Mouse (Mus musculus) brain, embryonic 14.5 days (tissue): ENCODE results near the gene Ano6. TPM values are rescaled to one million over a fixed set of nuclear protein-coding genes. Genes with fewer than 3 reads are reported as not detected.
A peak's percentile ranks its signal among the peaks of the same experiment; 100 is the strongest.

Experiments used
- DNase-seq: peaks from one replicate; pipeline ENCODE4 v3.0.0-alpha.2; 2011; ENCODE audit warnings: low read depth
- CTCF ChIP-seq: fragments of 200-500 bp; IDR thresholded peaks from 2 replicates; pipeline ENCODE4 v1.5.1; 2012; ENCODE audit warnings: inconsistent platforms, mild to moderate bottlenecking, moderate library complexity, borderline replicate concordance; ENCODE audit not compliant: insufficient read depth, insufficient read length; ENCODE audit errors: extremely low read depth
- POLR2A ChIP-seq: fragments of 200-500 bp; IDR thresholded peaks from 2 replicates; pipeline ENCODE4 v1.6.1; 2012; ENCODE audit warnings: mild to moderate bottlenecking, inconsistent platforms, borderline replicate concordance; ENCODE audit not compliant: poor library complexity, insufficient read depth, insufficient read length, severe bottlenecking; ENCODE audit errors: extremely low read depth
- polyA plus RNA-seq: library from polyadenylated mRNA; depleted of rRNA; stranded (reverse); fragments of >200 nt; gene quantifications from 2 replicates; pipeline ENCODE4 v1.2.3, GENCODE M21; 2012

Ano6 gene
- polyA plus RNA-seq, 1 experiment, result 32.5 TPM

DNA sequence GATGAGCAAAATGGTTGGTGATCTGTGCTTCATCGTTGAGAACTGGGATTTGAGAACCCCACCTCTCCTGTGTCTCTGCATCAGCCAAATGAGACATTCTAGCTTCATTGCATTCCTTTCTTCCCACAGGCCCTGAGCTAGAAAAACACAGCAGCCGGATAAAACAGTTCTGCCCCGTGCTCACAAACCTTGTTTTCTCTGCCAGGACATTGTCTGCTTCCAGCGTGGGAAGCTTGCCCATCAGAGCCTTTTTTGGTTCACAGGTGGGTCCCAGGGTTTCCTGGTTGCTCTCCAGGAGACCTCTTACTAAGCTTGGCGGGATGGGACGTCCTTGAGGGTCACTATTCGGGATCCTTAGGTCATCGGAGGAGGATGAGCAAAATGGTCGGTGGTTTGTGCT lies 42.6 kb downstream of the Ano6 start:
- TF ChIP-seq CTCF (no peak), POLR2A (no peak)

DNA sequence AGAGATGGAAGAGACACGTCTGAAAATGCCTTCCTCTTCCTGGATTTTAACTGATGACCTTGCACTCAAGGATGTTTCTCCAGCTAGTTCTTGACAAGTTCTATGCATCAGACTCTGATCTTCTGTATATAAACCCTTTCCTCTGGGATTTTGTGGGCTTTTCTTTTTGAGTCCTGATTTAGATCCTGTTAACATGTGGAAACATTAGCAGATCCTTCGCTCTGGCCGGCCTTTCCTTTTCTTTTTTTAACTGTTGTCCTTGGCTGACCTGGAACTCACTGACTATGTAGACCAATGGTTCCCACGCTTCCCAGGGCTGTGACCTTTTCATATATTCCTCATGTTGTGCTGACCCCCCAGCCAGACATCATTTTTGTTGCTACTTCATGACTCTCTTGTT lies 45.4 kb downstream of the Ano6 start:
- peak; percentile 15 for DNase-seq
- TF ChIP-seq CTCF (no peak), POLR2A (no peak)

More for the DNA sequence above, 42.6 kb downstream of the Ano6 start:
- DNase-seq, result no peak

DNA sequence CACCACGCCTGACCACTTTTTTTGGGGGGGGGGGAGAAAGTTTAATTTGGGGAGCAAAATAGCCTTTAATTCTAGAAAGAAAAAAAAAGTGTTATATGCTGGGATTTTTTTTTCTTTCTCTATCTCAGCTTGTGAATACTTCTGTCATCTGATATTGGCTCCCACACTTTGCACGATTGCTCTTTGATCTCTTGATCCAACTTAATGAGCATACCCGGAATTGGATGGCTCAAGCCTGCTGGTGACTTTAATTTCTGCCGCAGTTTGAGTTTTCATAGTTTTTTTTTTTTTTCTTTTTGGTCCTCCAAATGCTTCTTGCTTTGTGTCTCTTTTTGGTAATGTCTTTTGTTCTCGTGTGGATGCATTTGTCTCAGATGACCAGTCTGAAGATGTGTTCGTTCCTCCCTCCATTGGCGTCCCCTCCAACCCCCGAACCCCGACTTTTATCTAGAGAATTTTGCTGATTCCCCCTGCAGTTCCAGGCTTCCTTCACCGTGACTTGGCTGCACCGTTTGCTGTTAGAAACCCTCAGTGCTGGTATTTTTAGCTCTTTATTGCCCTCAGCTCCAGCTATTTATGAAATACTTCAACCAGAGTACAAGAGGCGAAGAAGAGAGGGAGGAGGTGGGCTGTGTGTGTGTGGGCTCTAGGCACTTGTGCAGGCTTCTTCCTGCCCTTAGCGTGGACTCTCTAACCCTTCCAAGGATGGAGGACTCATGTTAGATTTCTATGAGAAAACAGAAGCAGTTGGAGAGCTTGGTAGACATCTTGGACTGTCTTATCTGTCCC lies 46.2 kb downstream of the Ano6 start:
- TF ChIP-seq CTCF (no peak), POLR2A (no peak)
- peak; percentile 12 for DNase-seq

DNA sequence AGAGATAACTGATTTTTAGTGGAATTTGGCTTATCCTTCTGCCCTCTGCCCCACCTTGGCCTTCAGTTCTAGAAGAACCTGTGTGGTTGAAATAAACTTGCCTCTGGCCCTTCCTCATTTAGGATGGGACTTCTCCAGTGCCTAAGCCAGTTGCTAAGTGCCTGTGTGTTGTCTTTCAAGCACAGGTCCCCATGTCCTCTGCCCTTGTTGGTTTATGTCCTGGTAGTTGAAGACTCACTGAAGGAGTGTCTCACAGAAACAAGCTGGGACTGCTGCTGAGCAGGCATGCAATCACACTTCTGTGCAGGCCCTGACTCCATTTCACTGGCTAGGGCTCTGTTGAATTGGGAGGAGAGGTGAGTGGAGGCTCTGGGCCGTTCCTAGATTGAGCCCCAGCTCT lies 46.9 kb downstream of the Ano6 start:
- TF ChIP-seq POLR2A (no peak), CTCF (no peak)
- no peak for DNase-seq

DNA sequence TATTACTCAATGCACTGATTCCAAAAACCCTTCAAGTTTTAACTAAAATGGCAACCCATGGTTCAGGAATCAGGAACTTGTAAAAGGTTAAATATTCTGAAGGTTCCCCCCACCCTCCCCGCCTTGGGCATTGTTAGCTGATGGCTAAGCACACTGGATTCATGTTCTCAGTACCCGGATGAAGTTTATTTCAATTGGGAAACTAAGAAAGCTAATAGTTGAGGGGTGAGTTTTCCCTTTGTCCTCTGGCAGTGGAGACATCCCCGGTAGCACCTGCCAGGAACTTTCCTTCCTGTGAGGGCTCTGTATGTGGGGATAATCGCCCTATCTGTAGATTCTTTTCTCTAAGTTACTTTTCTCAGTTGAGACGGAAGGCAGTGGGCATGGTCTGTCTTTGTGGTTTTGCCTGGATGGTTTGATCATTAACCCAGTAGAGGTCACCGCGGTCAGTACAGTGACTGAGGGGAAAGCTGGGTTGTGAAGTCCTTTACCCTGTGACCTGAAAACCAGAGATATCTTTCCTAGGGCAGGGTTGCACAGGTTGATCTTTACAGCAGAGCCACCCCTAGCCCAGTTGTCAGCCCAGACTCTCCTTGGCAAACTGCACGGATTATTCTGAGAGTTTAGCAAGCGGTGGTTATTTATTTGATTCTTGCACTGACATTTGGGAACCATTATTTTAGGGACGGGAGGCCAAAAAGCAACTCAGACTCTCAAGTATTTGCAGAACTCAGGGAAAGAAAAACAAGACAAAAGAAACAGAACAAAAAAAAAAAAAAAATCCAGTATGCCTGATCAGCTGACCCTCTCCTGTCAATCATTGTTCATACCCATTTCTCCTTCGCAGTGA lies 47.8 kb downstream of the Ano6 start:
- no peak for TF ChIP-seq CTCF
- no peak for TF ChIP-seq POLR2A
- DNase-seq, result no peak

DNA sequence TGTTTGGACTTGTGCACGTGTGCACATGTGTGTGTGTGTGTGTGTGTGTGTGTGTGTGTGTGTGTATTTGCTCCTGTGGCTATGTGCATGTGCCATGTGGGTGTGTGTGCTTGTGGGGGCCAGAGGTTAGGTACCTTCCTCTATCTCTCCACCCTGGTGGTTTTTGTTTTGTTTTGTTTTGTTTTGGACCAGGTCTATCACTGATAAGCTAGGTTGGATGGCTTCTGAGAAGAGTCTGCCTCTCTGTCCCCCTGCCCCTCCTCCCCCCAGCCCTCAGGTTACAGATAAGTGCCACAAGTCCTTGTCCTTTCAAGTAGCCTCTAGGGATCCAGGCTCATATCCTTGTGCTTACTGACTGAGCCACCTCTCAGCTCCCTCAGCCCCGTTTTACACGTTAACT lies 49.1 kb downstream of the Ano6 start:
- TF ChIP-seq POLR2A (no peak), CTCF (no peak)
- DNase-seq, result no peak

DNA sequence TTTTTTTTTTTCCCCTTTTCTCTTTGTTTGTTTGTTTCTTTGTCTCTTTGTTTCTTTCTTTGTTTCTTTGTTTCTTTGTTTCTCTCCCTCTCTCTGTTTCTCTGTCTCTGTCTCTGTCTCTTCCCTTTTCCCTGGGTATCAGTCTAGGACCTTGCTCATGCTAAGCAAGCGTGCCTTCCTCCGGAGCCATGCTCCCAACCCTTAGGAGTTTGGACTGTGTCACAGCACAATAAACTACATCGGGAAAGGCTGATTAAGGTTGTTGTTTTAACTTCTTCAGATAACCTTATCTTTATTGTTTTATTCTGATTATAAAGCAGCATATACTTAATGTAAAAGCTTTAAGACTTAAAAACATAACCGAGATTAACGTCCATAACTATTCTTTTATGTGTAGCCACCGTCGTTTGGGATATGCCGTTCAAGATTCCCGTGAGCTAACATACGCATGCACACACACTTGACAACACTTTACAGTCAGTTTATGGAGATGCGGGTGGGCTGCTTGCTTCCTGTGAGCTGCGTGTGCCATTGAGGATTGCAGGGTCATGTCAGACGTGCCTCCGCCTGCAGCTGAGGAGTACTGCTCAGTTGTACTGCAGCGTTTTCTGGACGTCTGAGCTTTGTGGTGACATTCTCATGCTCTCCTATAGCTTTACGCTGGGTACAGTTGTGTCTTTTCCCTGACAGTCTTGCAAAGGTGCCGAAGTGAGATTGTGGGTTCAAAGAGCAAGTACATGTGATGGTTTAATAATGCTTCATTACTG lies 52.7 kb downstream of the Ano6 start:
- TF ChIP-seq CTCF, result no peak
- TF ChIP-seq POLR2A, result no peak
- DNase-seq, result no peak

DNA sequence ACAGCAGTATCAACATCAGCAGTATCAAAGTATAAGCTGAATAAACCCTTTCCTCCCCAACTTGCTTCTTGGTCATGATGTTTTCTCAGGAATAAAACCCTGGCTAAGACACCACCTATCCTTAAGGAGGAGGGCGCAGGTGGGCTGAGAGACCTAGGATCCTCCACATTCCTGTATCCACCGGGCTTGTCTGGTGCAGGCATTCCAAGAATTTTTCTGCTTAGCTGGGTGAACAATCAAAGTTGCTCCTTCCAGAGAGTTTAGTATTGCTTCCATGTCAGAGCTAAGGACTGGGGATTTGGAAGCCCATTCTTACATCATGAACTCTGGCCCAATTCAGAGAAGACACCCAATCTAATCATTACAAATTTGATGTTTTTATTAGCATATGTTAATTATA lies 53.8 kb downstream of the Ano6 start:
- DNase-seq, result no peak
- TF ChIP-seq POLR2A (no peak), CTCF (no peak)

DNA sequence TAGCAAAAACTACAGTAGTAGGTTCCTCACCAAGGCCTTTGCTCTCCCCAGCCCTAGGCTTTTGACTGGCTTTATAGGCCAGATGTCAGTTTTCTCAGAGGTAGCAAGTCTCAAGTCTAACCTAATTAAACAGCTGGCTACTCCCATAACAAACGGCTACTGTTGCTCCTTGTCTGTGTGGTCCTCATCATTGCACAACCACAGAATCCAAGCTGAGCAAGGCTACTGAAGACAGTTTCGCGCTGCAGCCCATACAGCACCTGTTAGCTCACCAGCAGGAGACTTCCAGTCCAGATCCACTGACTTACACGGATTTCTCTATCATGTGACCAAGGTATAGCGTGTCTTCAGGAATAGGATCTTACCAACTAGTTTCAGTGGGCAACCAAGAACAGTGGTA lies 55.5 kb downstream of the Ano6 start:
- DNase-seq, result no peak
- no peak for TF ChIP-seq POLR2A
- no peak for TF ChIP-seq CTCF

DNA sequence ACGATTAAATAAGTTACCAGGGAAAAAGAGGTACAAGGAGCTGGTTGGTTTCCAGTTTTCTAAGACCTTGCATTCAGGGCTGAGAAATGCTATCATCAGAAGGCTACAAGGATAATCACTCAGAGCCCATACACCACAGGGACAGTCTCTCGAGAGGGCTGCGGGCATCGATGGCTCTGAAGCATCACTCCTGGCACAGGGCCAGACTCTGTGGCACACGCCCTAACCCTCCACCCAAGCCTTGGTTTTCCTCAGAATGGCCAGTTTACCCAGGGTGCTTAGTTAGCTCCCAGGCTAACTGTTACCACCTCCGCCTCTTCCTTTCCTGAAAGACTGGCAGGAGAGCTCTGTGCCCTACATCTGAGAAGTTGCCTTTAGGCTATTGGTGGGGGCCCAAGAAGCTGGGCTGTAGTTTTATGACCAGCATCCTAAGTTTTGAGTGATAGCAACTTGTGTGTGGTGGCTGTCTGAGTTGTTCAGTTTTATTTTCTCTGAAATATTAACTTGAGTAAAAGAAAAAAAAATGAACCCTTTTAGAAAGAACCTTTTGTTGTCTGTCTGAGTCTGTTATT lies 57.9 kb downstream of the Ano6 start:
- TF ChIP-seq CTCF (no peak), POLR2A (no peak)
- DNase-seq, result no peak
